Mouse (Mus musculus) MEL (cell line): ENCODE measurements around the gene Med13l. TPM values are rescaled to one million over a fixed set of nuclear protein-coding genes. Genes with fewer than 3 reads are reported as not detected.

Experiments used
- DNase-seq: peaks from one replicate; pipeline ENCODE4 v3.0.0; 2011; ENCODE audit warnings: low read depth, low spot score
- H3K27ac ChIP-seq: 2 replicates; pipeline ENCODE4 v1.5.1; 2012; ENCODE audit warnings: low read depth, mild to moderate bottlenecking, control low read depth, low read length, moderate library complexity; ENCODE audit not compliant: control insufficient read depth
- H3K27me3 ChIP-seq, 2 experiments: fragments of 150-350 bp in 1 of 2; sonication (generic) in 1 of 2; 2 replicates each; pipeline ENCODE4 v1.6.1; 2012; ENCODE audit warnings: low read length in 2 of 2, mild to moderate bottlenecking in 2 of 2, improper control_type of control experiment in 1 of 2, moderate library complexity in 1 of 2; ENCODE audit not compliant: insufficient read depth in 2 of 2, control insufficient read depth in 1 of 2
- H3K36me3 ChIP-seq, 2 experiments: 2 replicates each; pipeline ENCODE4 v1.6.1; 2012 to 2014; ENCODE audit warnings: low read length in 2 of 2, improper control_type of control experiment in 1 of 2, inconsistent platforms in 1 of 2, mild to moderate bottlenecking in 1 of 2; ENCODE audit not compliant: insufficient read depth in 2 of 2, control insufficient read depth in 1 of 2
- H3K4me1 ChIP-seq, 2 experiments: fragments of 150-350 bp in 1 of 2; sonication (generic) in 1 of 2; 2 replicates each; pipeline ENCODE4 v1.6.1; 2012; ENCODE audit warnings: low read length in 2 of 2, improper control_type of control experiment in 1 of 2, mild to moderate bottlenecking in 1 of 2; ENCODE audit not compliant: insufficient read depth in 2 of 2, control insufficient read depth in 1 of 2
- H3K4me3 ChIP-seq, 2 experiments: fragments of 150-350 bp in 1 of 2; sonication (generic) in 1 of 2; 2 replicates each; pipeline ENCODE4 v1.5.1; 2012; ENCODE audit warnings: low read depth in 2 of 2, low read length in 2 of 2, mild to moderate bottlenecking in 2 of 2, moderate library complexity in 2 of 2, control low read depth in 1 of 2, improper control_type of control experiment in 1 of 2; ENCODE audit not compliant: control insufficient read depth in 1 of 2, insufficient read depth in 1 of 2
- H3K79me2 ChIP-seq: 2 replicates; pipeline ENCODE4 v1.6.1; 2012; ENCODE audit warnings: mild to moderate bottlenecking, low read length, moderate library complexity; ENCODE audit not compliant: control insufficient read depth, poor library complexity, insufficient read depth
- H3K9ac ChIP-seq: 2 replicates; pipeline ENCODE4 v1.6.1; 2012; ENCODE audit warnings: low read depth, mild to moderate bottlenecking, control low read depth, low read length, moderate library complexity; ENCODE audit not compliant: control insufficient read depth, poor library complexity, severe bottlenecking
- H3K9me3 ChIP-seq: fragments of 150-350 bp; sonication (generic); replicated peaks from 2 replicates; pipeline ENCODE4 v1.6.1; 2012; ENCODE audit warnings: mild to moderate bottlenecking, low read length, improper control_type of control experiment, moderate library complexity; ENCODE audit not compliant: insufficient read depth
- CHD1 ChIP-seq: IDR thresholded peaks from 2 replicates; pipeline ENCODE4 v1.6.1; 2012; ENCODE audit warnings: low read depth, mild to moderate bottlenecking, inconsistent platforms, low read length, improper control_type of control experiment
- E2F4 ChIP-seq: IDR thresholded peaks from 2 replicates; pipeline ENCODE4 v1.6.1; 2011; ENCODE audit warnings: low read depth, low read length, improper control_type of control experiment, borderline replicate concordance
- ELF1 ChIP-seq: IDR thresholded peaks from 2 replicates; pipeline ENCODE4 v1.6.1; 2014; ENCODE audit warnings: low read depth, mild to moderate bottlenecking, inconsistent platforms, low read length, improper control_type of control experiment, moderate library complexity
- GABPA ChIP-seq: IDR thresholded peaks from 2 replicates; pipeline ENCODE4 v1.6.1; 2012; ENCODE audit warnings: low read depth, mild to moderate bottlenecking, inconsistent platforms, low read length, improper control_type of control experiment, moderate library complexity
- JUND ChIP-seq: IDR thresholded peaks from 2 replicates; pipeline ENCODE4 v1.6.1; 2011; ENCODE audit warnings: low read depth, mild to moderate bottlenecking, improper control_type of control experiment, low read length
- KAT2A ChIP-seq: conservative IDR thresholded peaks from 2 replicates; pipeline ENCODE4 v1.6.1; 2012; ENCODE audit warnings: low read depth, low read length, improper control_type of control experiment, inconsistent platforms
- MAX ChIP-seq: IDR thresholded peaks from 2 replicates; pipeline ENCODE4 v1.6.1; 2011; ENCODE audit warnings: low read length, improper control_type of control experiment
- MXI1 ChIP-seq: IDR thresholded peaks from 2 replicates; pipeline ENCODE4 v1.6.1; 2011; ENCODE audit warnings: mild to moderate bottlenecking, low read depth, low read length, improper control_type of control experiment
- MYB ChIP-seq: IDR thresholded peaks from 2 replicates; pipeline ENCODE4 v1.6.1; 2011; ENCODE audit warnings: mild to moderate bottlenecking, low read depth, low read length, improper control_type of control experiment
- NELFE ChIP-seq: IDR thresholded peaks from 2 replicates; pipeline ENCODE4 v1.6.1; 2011; ENCODE audit warnings: low read depth, low read length, improper control_type of control experiment
- POLR2AphosphoS2 ChIP-seq: IDR thresholded peaks from 2 replicates; pipeline ENCODE4 v1.6.1; 2011; ENCODE audit warnings: low read length, improper control_type of control experiment
- POLR2AphosphoS5 ChIP-seq: IDR thresholded peaks from 2 replicates; pipeline ENCODE4 v1.6.1; 2012; ENCODE audit warnings: low read depth, borderline replicate concordance, mild to moderate bottlenecking, inconsistent platforms, low read length, moderate library complexity, mixed read lengths
- RAD21 ChIP-seq: IDR thresholded peaks from 2 replicates; pipeline ENCODE4 v1.6.1; 2011; ENCODE audit warnings: mild to moderate bottlenecking, low read depth, low read length, improper control_type of control experiment
- RCOR1 ChIP-seq: IDR thresholded peaks from 2 replicates; pipeline ENCODE4 v1.6.1; 2012; ENCODE audit warnings: low read depth, mild to moderate bottlenecking, inconsistent platforms, low read length, improper control_type of control experiment
- SIN3A ChIP-seq: IDR thresholded peaks from 2 replicates; pipeline ENCODE4 v1.6.1; 2012; ENCODE audit warnings: low read length, improper control_type of control experiment, inconsistent platforms
- TAL1 ChIP-seq: IDR thresholded peaks from 2 replicates; pipeline ENCODE4 v1.6.1; 2012; ENCODE audit warnings: mild to moderate bottlenecking, inconsistent platforms, low read length, moderate library complexity, mixed read lengths
- TBP ChIP-seq: IDR thresholded peaks from 2 replicates; pipeline ENCODE4 v1.8.0; 2011; ENCODE audit warnings: low read depth, low read length, improper control_type of control experiment
- TCF12 ChIP-seq: IDR thresholded peaks from 2 replicates; pipeline ENCODE4 v1.6.1; 2014; ENCODE audit warnings: low read depth, mild to moderate bottlenecking, inconsistent platforms, low read length, improper control_type of control experiment, moderate library complexity
- UBTF ChIP-seq: IDR thresholded peaks from 2 replicates; pipeline ENCODE4 v1.6.1; 2012; ENCODE audit warnings: low read depth, mild to moderate bottlenecking, inconsistent platforms, low read length, improper control_type of control experiment, moderate library complexity, borderline replicate concordance; ENCODE audit not compliant: insufficient read depth
- USF2 ChIP-seq, 2 experiments: IDR thresholded peaks; 2 replicates each; pipeline ENCODE4 v1.6.1; 2011 to 2012; ENCODE audit warnings: improper control_type of control experiment in 2 of 2, low read length in 2 of 2, borderline replicate concordance in 1 of 2, inconsistent platforms in 1 of 2, low read depth in 1 of 2, mild to moderate bottlenecking in 1 of 2; ENCODE audit not compliant: insufficient read depth in 1 of 2
- ZC3H11A ChIP-seq: IDR thresholded peaks from 2 replicates; pipeline ENCODE4 v1.6.1; 2012; ENCODE audit warnings: low read depth, mild to moderate bottlenecking, inconsistent platforms, low read length, improper control_type of control experiment
- polyA plus RNA-seq, 2 experiments: library from polyadenylated mRNA; stranded (reverse) in 1 of 2; unstranded in 1 of 2; fragments of >175 nt in 1 of 2; fragments of >200 nt in 1 of 2; gene quantifications; 2 replicates each; pipeline versions ENCODE4 v1.2.1 to v1.2.4; 2012; ENCODE audit warnings: low replicate concordance in 2 of 2, low read depth in 1 of 2; ENCODE audit not compliant: insufficient read length in 2 of 2, insufficient read depth in 1 of 2, missing spikeins in 1 of 2
- total RNA-seq: library from RNA; depleted of rRNA; stranded (reverse); fragments of 300-350 nt; gene quantifications from 2 replicates; pipeline ENCODE4 v1.2.3, GENCODE M21; 2012

The Med13l gene
- total and polyA plus RNA-seq, 3 experiments = 13.4 to 16.1 TPM; not detected in 1

GRCm38 (mm10) chr5:118700978-118701377, 140.5 kb downstream of the Med13l start:
- TF ChIP-seq USF2 (IDR thresholded peaks at IDR 0.05; ENCODE audit: borderline replicate concordance in 1 of 2, insufficient read depth in 1 of 2, low read depth in 1 of 2, low read length in 2 of 2) (no peak), ZC3H11A (no peak), MXI1 (no peak), UBTF (no peak), NELFE (no peak), SIN3A (no peak), TBP (no peak), JUND (no peak), POLR2AphosphoS5 (no peak), TAL1 (no peak), RAD21 (no peak), RCOR1 (no peak), E2F4 (no peak), MAX (no peak), CHD1 (no peak)
- DNase-seq = no peak

GRCm38 (mm10) chr5:118702674-118703073, 142.2 kb downstream of the Med13l start:
- no peak for DNase-seq
- H3K4me1 ChIP-seq = no peaks in the 10 kb centered on the region
- H3K9ac ChIP-seq = no peak overlapping the region
- no peak overlapping the region for H3K4me3 ChIP-seq
- no peaks in the 10 kb centered on the region for H3K27me3 ChIP-seq
- H3K79me2 ChIP-seq = no peaks in the 10 kb centered on the region
- no peak overlapping the region for H3K27ac ChIP-seq
- no peak for TF ChIP-seq GABPA
- no peak for TF ChIP-seq MAX
- no peak for TF ChIP-seq TCF12
- TF ChIP-seq POLR2AphosphoS2 = no peak
- no peak for TF ChIP-seq ELF1
- no peak for TF ChIP-seq MYB
- no peak for TF ChIP-seq JUND
- TF ChIP-seq KAT2A = no peak
- no peak for TF ChIP-seq POLR2AphosphoS5
- H3K9me3 ChIP-seq = no peaks in the 10 kb centered on the region
- no peaks in the 10 kb centered on the region for H3K36me3 ChIP-seq

More at GRCm38 (mm10) chr5:118700978-118701377, 140.5 kb downstream of the Med13l start:
- Histone ChIP-seq H3K4me3 (no peak overlapping the region), H3K9ac (no peak overlapping the region), H3K36me3 (no peaks in the 10 kb centered on the region), H3K27me3 (no peaks in the 10 kb centered on the region), H3K79me2 (no peaks in the 10 kb centered on the region), H3K27ac (no peak overlapping the region), H3K9me3 (no peaks in the 10 kb centered on the region), H3K4me1 (no peaks in the 10 kb centered on the region)
